In genomic region chr10:84523682-84524081, GRCm38 (mm10) we compare ENCODE assay signal across 10 mouse cellular contexts. TPM values are rescaled to one million over a fixed set of nuclear protein-coding genes. Genes with fewer than 3 reads are reported as not detected.
DNase-seq lines count a peak whose midpoint lies in the region; ATAC-seq and TF ChIP-seq lines count a peak whose summit lies in the region.
"Had no signal": no experiment of that assay in that cellular context is flagged by ENCODE, and none has a peak within 500 bp of the region (broad histone marks: within the 10 kb centered on the region; RNA-seq: fewer than 3 reads in every experiment).

No protein-coding gene starts in this region.

- intact Hi-C loops in left cerebral cortex, postnatal 4 days (cut with DNase I) = no loop called here

- DNase-seq in forebrain, postnatal 0 days = no peak
- DNase-seq in liver, adult 2 months (ENCODE audit: extremely low read depth, low read depth, low spot score) = no peak
- DNase-seq in B cell, adult 2 months = peak; percentile 31 to 40
- peak; percentile 75 for DNase-seq in R1 (ENCODE audit: low read depth, low spot score)
- DNase-seq in left cerebral cortex, postnatal 4 days = no peak
- no peak for DNase-seq in urinary bladder, postnatal 10 days (ENCODE audit: low spot score)
- DNase-seq: adrenal gland, adult 2 months; lung, postnatal 4 days had no signal

- H3K36me3 ChIP-seq in forebrain, postnatal 0 days (ENCODE audit: insufficient read depth) = peaks cover 25% of the 10 kb centered on the region
- H3K36me3 ChIP-seq in forebrain, embryonic 16.5 days (ENCODE audit: control insufficient read depth, insufficient read depth) = peaks cover 16% of the 10 kb centered on the region; the same call in 1 of the 2 replicates
- H3K36me3 ChIP-seq in liver, adult 2 months (ENCODE audit: control insufficient read depth, insufficient read depth, low read length) = no peaks in the 10 kb centered on the region
- H3K36me3 ChIP-seq in liver, embryonic 12.5 days = peaks cover 18% of the 10 kb centered on the region

- no peaks in the 10 kb centered on the region for H3K27me3 ChIP-seq in forebrain, postnatal 0 days (ENCODE audit: insufficient read depth, low read length)
- no peaks in the 10 kb centered on the region for H3K27me3 ChIP-seq in forebrain, embryonic 16.5 days (replicated peaks; ENCODE audit: control insufficient read depth, insufficient read depth, low read length)
- no peaks in the 10 kb centered on the region for H3K27me3 ChIP-seq in liver, adult 2 months (ENCODE audit: control insufficient read depth, insufficient read depth, low read length)
- H3K27me3 ChIP-seq in liver, embryonic 12.5 days (replicated peaks) = no peaks in the 10 kb centered on the region

- no peak overlapping the region for H3K4me2 ChIP-seq in forebrain, postnatal 0 days (ENCODE audit: low read depth)
- H3K4me2 ChIP-seq in forebrain, embryonic 16.5 days (ENCODE audit: low read length) = no peak overlapping the region
- H3K4me2 ChIP-seq in liver, embryonic 12.5 days = no peak overlapping the region

- TF ChIP-seq POLR2A in liver, adult 2 months (IDR thresholded peaks at IDR 0.05; ENCODE audit: extremely low read depth, insufficient read depth, low read length) = no peak

- 54% methylated on average over 10 of the region's 10 CpGs for WGBS in forebrain, postnatal 0 days
- WGBS in forebrain, embryonic 16.5 days = 59% methylated on average over 10 of the region's 10 CpGs
- 65% methylated on average over 10 of the region's 10 CpGs for WGBS in liver, adult 2 months
- 51% methylated on average over 10 of the region's 10 CpGs for WGBS in liver, embryonic 12.5 days (ENCODE audit: insufficient replicate concordance)

- no peak for ATAC-seq in forebrain, postnatal 0 days
- no peak for ATAC-seq in forebrain, embryonic 16.5 days
- no peak for ATAC-seq in liver, embryonic 12.5 days

- no peak overlapping the region for H3K27ac ChIP-seq in forebrain, postnatal 0 days (ENCODE audit: low read depth, low read length)
- no peak overlapping the region for H3K27ac ChIP-seq in forebrain, embryonic 16.5 days (ENCODE audit: low read length)
- H3K27ac ChIP-seq in liver, adult 2 months (replicated peaks; ENCODE audit: insufficient read depth, low read depth, low read length) = no peak overlapping the region
- H3K27ac ChIP-seq in liver, embryonic 12.5 days = no peak overlapping the region

- H3K4me3 ChIP-seq in forebrain, postnatal 0 days (ENCODE audit: low read depth, low read length) = no peak overlapping the region
- no peak overlapping the region for H3K4me3 ChIP-seq in forebrain, embryonic 16.5 days (replicated peaks; ENCODE audit: low read length)
- no peak overlapping the region for H3K4me3 ChIP-seq in liver, adult 2 months (ENCODE audit: insufficient read depth, low read depth, low read length)
- no peak overlapping the region for H3K4me3 ChIP-seq in liver, embryonic 12.5 days

- H3K9me3 ChIP-seq in forebrain, postnatal 0 days (ENCODE audit: low read length) = no peaks in the 10 kb centered on the region
- no peaks in the 10 kb centered on the region for H3K9me3 ChIP-seq in forebrain, embryonic 16.5 days (ENCODE audit: control insufficient read depth, low read length)
- H3K9me3 ChIP-seq in liver, embryonic 12.5 days (replicated peaks) = no peaks in the 10 kb centered on the region

- no peaks in the 10 kb centered on the region for H3K4me1 ChIP-seq in forebrain, postnatal 0 days (ENCODE audit: insufficient read depth)
- H3K4me1 ChIP-seq in forebrain, embryonic 16.5 days (replicated peaks; ENCODE audit: control insufficient read depth, insufficient read depth, low read length) = no peaks in the 10 kb centered on the region
- H3K4me1 ChIP-seq in liver, adult 2 months (ENCODE audit: control insufficient read depth, insufficient read depth, low read length) = no peaks in the 10 kb centered on the region
- H3K4me1 ChIP-seq in liver, embryonic 12.5 days = no peaks in the 10 kb centered on the region

- H3K79me2 ChIP-seq in liver, adult 2 months (ENCODE audit: control insufficient read depth, insufficient read depth, low read length) = no peaks in the 10 kb centered on the region

- TF ChIP-seq CTCF in forebrain, postnatal 0 days (IDR thresholded peaks at IDR 0.05; ENCODE audit: low read depth) = peak; percentile 40; the same call in 1 of the 2 replicates
- peak; percentile 21; the same call in 1 of the 2 replicates for TF ChIP-seq CTCF in liver, adult 2 months (IDR thresholded peaks at IDR 0.05; ENCODE audit: low read depth, low read length)

- H3K9ac ChIP-seq in forebrain, postnatal 0 days = no peak overlapping the region
- no peak overlapping the region for H3K9ac ChIP-seq in forebrain, embryonic 16.5 days (replicated peaks; ENCODE audit: low read depth, low read length)
- H3K9ac ChIP-seq in liver, adult 2 months (ENCODE audit: low read depth, low read length) = no peak overlapping the region
- H3K9ac ChIP-seq in liver, embryonic 12.5 days = no peak overlapping the region

RNA-seq across cellular contexts. Expression of gene Ckap4, which starts 10.2 kb away (rescaled TPM):
- 49.1 and 66.3 TPM in 2 replicates for total RNA-seq in forebrain, postnatal 0 days (2014; rRNA removed)
- 39.9 and 50.1 TPM in 2 replicates for polyA plus RNA-seq in forebrain, postnatal 0 days (2015; fragmentation: Nextera tagmentation; extraction: Ambion mirVana)
- polyA plus RNA-seq in forebrain, embryonic 16.5 days (2015; fragmentation: Nextera tagmentation; extraction: Ambion mirVana) = 37.5 and 38.0 TPM in 2 replicates
- 0.83 and 1.5 TPM in 2 replicates for total RNA-seq in liver, adult 2 months (2014; rRNA removed)
- 1.5 TPM in 2 replicates for polyA plus RNA-seq in liver, adult 2 months (2012; rRNA removed)
- 26.0 and 28.8 TPM in 2 replicates for polyA plus RNA-seq in liver, embryonic 12.5 days (2016; fragmentation: Nextera tagmentation; extraction: Ambion mirVana)
- total RNA-seq in left cerebral cortex, postnatal 4 days (2021) = 10 to 100 TPM; 52.3 to 53.4 TPM

RNA-seq across cellular contexts. Expression of gene Tcp11l2, which starts 52.7 kb away (rescaled TPM):
- 14.3 and 20.1 TPM in 2 replicates for total RNA-seq in forebrain, postnatal 0 days (2014; rRNA removed)
- 21.6 and 24.9 TPM in 2 replicates for polyA plus RNA-seq in forebrain, postnatal 0 days (2015; fragmentation: Nextera tagmentation; extraction: Ambion mirVana)
- 36.6 and 44.6 TPM in 2 replicates for polyA plus RNA-seq in forebrain, embryonic 16.5 days (2015; fragmentation: Nextera tagmentation; extraction: Ambion mirVana)
- total RNA-seq in liver, adult 2 months (2014; rRNA removed) = 30.8 and 36.5 TPM in 2 replicates
- polyA plus RNA-seq in liver, adult 2 months (2012; rRNA removed) = 20.6 and 21.6 TPM in 2 replicates
- polyA plus RNA-seq in liver, embryonic 12.5 days (2016; fragmentation: Nextera tagmentation; extraction: Ambion mirVana) = 28.1 and 28.7 TPM in 2 replicates
- total RNA-seq in left cerebral cortex, postnatal 4 days (2021) = 10 to 100 TPM; 14.2 to 15.5 TPM

Comparison
In these comparisons a context has a peak if more than half of its experiments do, and no peak if none do; other contexts are left out.
1. RNA of gene Ckap4, which starts 10.2 kb away (polyA plus RNA-seq): 39.9 to 50.1 TPM in forebrain, postnatal 0 days, 37.5 to 38.0 TPM in forebrain, embryonic 16.5 days and 26.0 to 28.8 TPM in liver, embryonic 12.5 days; 1.5 TPM in liver, adult 2 months; every median in the first group is over 10 times any median in the second.
2. DNase-seq: peak in B cell, adult 2 months (2 of 2) and R1 (single experiment); none in forebrain, postnatal 0 days (single experiment), liver, adult 2 months (single experiment), left cerebral cortex, postnatal 4 days (single experiment) and urinary bladder, postnatal 10 days (single experiment).